Mouse (Mus musculus) activated CD4-positive, CD25-positive, alpha-beta regulatory T cell (primary cell): ENCODE data around the gene Gm2696. TPM values are rescaled to one million over a fixed set of nuclear protein-coding genes. Genes with fewer than 3 reads are reported as not detected.

ENCODE experiments used
- polyA plus RNA-seq, 2 experiments: library from polyadenylated mRNA; unstranded; fragments of 100-300 nt; shearing (Covaris generic); gene quantifications; one replicate each; pipeline ENCODE4 v1.2.1; 2017

Gene Gm2696
- not detected for polyA plus RNA-seq

DNA sequence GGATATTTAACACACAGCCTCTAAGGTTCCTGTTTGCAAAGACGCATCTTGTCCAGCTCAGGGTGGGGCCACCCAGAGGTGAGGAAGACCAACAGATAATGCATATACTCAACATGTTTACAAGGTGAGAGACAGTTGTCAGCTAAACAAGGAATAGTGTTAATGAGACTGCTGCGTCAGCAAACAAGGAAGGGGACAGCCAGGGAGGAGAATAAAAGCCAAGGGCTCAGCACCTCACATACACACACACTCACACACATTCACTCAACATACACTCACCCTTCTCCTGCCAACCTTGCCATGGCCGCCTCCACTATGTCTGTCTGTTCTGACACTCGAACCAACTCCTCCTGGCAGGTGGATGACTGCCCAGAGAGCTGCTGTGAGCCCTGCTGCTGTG, at the start of gene Gm2696:
Gene Gm2696 (plus strand): TSS at position 301 of the 400 bp plus-strand sequence.

DNA sequence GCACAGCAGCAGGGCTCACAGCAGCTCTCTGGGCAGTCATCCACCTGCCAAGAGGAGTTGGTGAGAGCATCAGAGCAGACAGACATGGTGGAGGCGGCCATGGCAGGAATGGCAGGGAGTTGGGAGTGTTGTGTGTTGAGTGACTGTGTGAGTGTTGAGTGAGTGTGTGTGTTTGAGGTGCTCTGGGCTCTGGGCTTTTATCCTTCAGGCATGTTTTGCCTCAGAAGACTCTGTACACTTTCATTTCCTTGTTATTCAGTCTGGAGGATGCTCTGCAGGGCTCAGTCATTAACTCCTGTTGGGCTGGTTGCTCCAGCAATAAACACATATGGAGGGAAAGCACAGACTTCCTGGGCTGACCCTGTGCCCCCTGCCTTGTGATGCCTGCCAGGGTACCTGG, 43.3 kb upstream of the Gm2696 start, which contains the start of gene Gm3238:
Gene Gm3238 (minus strand): TSS at position 101 of the 400 bp plus-strand sequence.

DNA sequence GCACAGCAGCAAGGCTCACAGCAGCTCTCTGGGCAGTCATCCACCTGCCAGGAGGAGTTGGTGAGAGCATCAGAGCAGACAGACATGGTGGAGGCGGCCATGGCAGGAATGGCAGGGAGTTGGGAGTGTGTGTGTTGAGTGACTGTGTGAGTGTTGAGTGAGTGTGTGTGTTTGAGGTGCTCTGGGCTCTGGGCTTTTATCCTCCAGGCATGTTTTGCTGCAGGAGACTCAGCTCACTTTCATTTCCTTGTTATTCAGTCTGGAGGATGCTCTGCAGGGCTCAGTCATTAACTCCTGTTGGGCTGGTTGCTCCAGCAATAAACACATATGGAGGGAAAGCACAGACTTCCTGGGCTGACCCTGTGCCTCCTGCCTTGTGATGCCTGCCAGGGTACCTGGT, 37.6 kb upstream of the Gm2696 start, which contains the start of gene Gm7138:
Gene Gm7138 (minus strand): TSS at position 101 of the 400 bp plus-strand sequence.

GRCm38 (mm10) chr10:77782442-77782841, 32.0 kb upstream of the Gm2696 start, which contains the start of gene Gm3250:
TSS of gene Gm3250 (minus strand) at chr10:77782542.

DNA sequence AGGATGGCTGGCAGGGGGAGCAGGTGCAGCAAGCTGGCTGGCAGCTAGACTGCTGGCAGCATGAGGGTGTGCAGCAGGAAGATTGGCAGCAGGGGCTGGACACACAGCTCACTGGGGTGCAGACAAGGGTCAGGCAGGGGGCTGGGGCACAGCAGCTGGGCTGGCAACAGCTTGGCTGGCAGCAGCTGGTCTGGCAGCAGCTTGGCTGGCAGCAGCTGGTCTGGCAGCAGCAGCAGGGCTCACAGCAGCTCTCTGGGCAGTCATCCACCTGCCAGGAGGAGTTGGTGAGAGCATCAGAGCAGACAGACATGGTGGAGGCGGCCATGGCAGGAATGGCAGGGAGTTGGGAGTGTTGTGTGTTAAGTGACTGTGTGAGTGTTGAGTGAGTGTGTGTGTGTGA, 26.6 kb upstream of the Gm2696 start, which contains the start of gene Gm7137:
Gene Gm7137 (minus strand): TSS at position 325 of the 400 bp plus-strand sequence.

DNA sequence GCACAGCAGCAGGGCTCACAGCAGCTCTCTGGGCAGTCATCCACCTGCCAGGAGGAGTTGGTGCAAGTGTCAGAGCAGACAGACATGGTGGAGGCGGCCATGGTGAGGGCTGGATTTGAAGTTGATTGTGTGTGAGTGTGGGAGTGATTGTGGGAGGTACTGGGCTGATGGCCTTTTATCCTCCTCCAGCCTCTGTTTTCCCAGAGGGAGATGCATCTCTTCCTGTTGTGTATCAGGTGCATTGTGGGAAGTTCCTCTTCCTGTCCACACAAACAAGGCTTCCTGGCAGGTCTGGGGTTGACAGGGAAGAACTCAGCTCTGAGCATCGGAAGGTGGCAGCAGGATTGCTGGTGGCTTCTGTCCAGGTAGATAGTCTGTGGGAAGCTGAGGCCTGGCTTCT, 19.5 kb upstream of the Gm2696 start, which contains the start of gene Gm9639:
Gene Gm9639 (minus strand): TSS at position 101 of the 400 bp plus-strand sequence.

DNA sequence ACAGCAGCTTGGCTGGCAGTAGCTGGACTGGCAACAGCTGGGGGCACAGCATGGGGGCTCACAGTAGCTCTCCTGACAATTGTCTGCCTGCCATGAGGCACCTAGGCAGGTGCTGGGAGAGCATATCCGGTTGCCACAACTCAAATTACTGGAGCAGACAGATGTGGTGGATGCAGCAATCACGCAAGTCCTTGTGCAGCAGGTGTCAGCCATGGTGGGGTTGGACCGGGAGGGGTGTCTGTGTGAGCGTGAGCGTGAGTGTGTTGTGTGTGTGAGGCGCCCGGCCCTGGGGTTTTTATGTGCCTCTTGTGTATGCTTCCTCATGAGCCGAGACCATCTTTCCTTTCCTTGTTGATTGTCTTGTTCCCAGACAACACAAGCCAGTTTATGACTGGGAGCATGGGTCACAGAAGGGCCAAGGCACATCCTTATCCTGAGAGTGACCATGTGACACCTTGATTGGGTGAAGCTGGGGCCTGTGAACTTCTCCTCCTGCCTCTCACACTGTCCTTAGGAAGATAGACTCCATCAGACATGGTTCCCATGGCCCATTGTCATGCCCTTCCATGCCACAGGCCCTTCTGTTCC, 15.5 kb upstream of the Gm2696 start, which contains the start of gene Gm19668:
Gene Gm19668 (minus strand): TSS at position 213 of the 588 bp plus-strand sequence.

GRCm38 (mm10) chr10:77811743-77812142, 2.7 kb upstream of the Gm2696 start, which contains the start of gene Gm9507:
TSS of gene Gm9507 (minus strand) at chr10:77811843.

DNA sequence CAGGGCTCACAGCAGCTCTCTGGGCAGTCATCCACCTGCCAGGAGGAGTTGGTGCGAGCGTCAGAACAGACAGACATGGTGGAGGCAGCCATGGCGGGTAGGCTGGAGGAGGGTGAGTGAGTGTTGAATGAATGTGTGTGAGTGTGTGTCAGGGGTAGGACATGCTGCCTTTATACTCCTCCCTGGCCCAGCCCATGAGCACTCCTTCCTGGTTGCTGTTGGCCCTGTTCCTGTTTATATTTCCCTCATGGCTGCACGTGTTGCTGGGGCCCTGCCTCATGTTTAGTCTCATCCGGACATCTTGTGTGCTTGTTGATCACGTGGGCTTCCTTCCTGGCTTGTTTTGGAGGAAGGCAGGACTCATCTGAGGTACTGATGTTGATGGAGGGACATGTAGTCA, 12.5 kb downstream of the Gm2696 start, which contains the start of gene Krtap10-4:
Gene Krtap10-4 (minus strand): TSS at position 145 of the 400 bp plus-strand sequence.

DNA sequence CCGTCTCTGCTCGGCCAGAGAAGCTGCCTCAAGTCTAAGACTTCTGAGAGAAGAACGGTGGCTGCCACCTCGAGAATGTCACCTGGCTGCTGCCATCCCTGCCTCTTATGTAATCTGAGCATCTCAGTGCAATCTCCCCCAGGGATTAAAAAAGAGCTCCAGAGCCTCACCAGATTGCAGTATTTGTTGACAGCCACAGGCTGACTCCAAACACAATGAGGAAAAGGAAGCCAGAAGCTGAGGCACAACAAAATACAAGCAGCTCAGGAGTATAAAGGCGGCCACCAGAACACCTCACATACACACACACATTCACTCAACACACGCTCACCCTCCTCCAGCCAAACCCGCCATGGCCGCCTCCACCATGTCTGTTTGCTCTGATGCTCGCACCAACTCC, 21.2 kb downstream of the Gm2696 start, which contains the start of gene Krtap10-10:
Gene Krtap10-10 (plus strand): TSS at position 301 of the 400 bp plus-strand sequence.

GRCm38 (mm10) chr10:77846503-77846902, 32.0 kb downstream of the Gm2696 start, which contains the start of gene Gm36176:
TSS of gene Gm36176 (plus strand) at chr10:77846803.

GRCm38 (mm10) chr10:77852559-77852958, 38.1 kb downstream of the Gm2696 start, which contains the start of gene Gm10318:
TSS of gene Gm10318 (plus strand) at chr10:77852859.

DNA sequence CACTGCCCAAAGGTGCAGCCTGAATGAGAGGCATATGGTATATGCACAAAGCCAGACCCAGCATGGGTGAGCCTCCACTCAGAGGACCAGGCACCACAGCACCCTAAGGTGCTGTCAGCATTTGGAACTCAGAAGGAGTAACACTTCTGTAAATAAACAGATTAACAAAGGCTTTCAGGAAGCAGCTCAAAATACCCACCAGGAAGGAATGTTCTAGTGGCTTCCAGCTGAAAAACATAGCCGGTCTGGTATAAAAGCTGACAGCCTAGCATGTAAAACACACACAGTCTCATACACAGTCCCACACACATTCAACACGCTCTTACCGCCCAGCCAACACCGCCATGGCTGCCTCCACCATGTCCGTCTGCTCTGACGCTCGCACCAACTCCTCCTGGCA, 47.2 kb downstream of the Gm2696 start, which contains the start of gene Gm3285:
Gene Gm3285 (plus strand): TSS at position 301 of the 400 bp plus-strand sequence.

Other genes starting within 250 kb of the Gm2696 start
- 10 to 100 TPM; 80.5 to 89.8 TPM for gene Pttg1ip, start 233.0 kb upstream of the Gm2696 start, polyA plus RNA-seq
- gene Sumo3, start 208.6 kb upstream of the Gm2696 start, polyA plus RNA-seq: 100 to 1,000 TPM; 101 to 149 TPM
- not detected for gene Gm49325, start 208.5 kb upstream of the Gm2696 start, polyA plus RNA-seq
- gene Ube2g2, start 192.4 kb upstream of the Gm2696 start, polyA plus RNA-seq: 10 to 100 TPM; 44.2 to 47.5 TPM
- gene Tspear, start 128.1 kb upstream of the Gm2696 start, polyA plus RNA-seq: under 1 TPM; 0.29 to 0.33 TPM
- not detected for gene Gm19402, start 123.9 kb upstream of the Gm2696 start, polyA plus RNA-seq
- not detected for gene Gm9508, start 117.4 kb upstream of the Gm2696 start, polyA plus RNA-seq
- not detected for gene Gm10272, start 108.1 kb upstream of the Gm2696 start, polyA plus RNA-seq
- gene Gm10024, start 103.2 kb upstream of the Gm2696 start, polyA plus RNA-seq: under 1 TPM in 1 of 2 experiments, not detected in 1; 0.65 TPM
- not detected for gene Gm10142, start 98.9 kb upstream of the Gm2696 start, polyA plus RNA-seq
- gene Krtap12-1, start 94.1 kb upstream of the Gm2696 start, polyA plus RNA-seq: not detected
- gene Gm10100, start 88.2 kb upstream of the Gm2696 start, polyA plus RNA-seq: not detected
- not detected for gene Gm18596, start 72.0 kb upstream of the Gm2696 start, polyA plus RNA-seq
- gene Gm9736, start 63.3 kb upstream of the Gm2696 start, polyA plus RNA-seq: not detected
- not detected for gene Gm3233, start 55.0 kb upstream of the Gm2696 start, polyA plus RNA-seq
- not detected for gene Gm3238, start 43.4 kb upstream of the Gm2696 start, polyA plus RNA-seq
- not detected for gene Gm7138, start 37.7 kb upstream of the Gm2696 start, polyA plus RNA-seq
- gene Gm3250, start 32.1 kb upstream of the Gm2696 start, polyA plus RNA-seq: not detected
- gene Gm7137, start 26.5 kb upstream of the Gm2696 start, polyA plus RNA-seq: not detected
- not detected for gene Gm9639, start 19.6 kb upstream of the Gm2696 start, polyA plus RNA-seq
- not detected for gene Gm19668, start 15.5 kb upstream of the Gm2696 start, polyA plus RNA-seq
- not detected for gene Gm9507, start 2.8 kb upstream of the Gm2696 start, polyA plus RNA-seq
- under 1 TPM in 1 of 2 experiments, not detected in 1; 0.21 TPM for gene Krtap10-4, start 12.4 kb downstream of the Gm2696 start, polyA plus RNA-seq
- gene Krtap10-10, start 21.3 kb downstream of the Gm2696 start, polyA plus RNA-seq: not detected
- not detected for gene Gm36176, start 32.1 kb downstream of the Gm2696 start, polyA plus RNA-seq
- not detected for gene Gm10318, start 38.2 kb downstream of the Gm2696 start, polyA plus RNA-seq
- gene Gm3285, start 47.3 kb downstream of the Gm2696 start, polyA plus RNA-seq: not detected
- gene Lrrc3, start 87.9 kb downstream of the Gm2696 start, polyA plus RNA-seq: under 1 TPM in 1 of 2 experiments, not detected in 1; 0.22 TPM
- gene Trpm2, start 155.9 kb downstream of the Gm2696 start, polyA plus RNA-seq: 1 to 10 TPM; 1.2 to 1.7 TPM
- gene 1810043G02Rik, start 163.8 kb downstream of the Gm2696 start, polyA plus RNA-seq: 10 to 100 TPM in 1 of 2 experiments, 1 to 10 TPM in 1; 5.0 to 11.3 TPM
- 10 to 100 TPM; 53.8 to 58.8 TPM for gene Pfkl, start 195.4 kb downstream of the Gm2696 start, polyA plus RNA-seq
- gene Dnmt3l, start 227.3 kb downstream of the Gm2696 start, polyA plus RNA-seq: under 1 TPM in 1 of 2 experiments, not detected in 1; 0.20 TPM
- gene Aire, start 228.9 kb downstream of the Gm2696 start, polyA plus RNA-seq: 1 to 10 TPM in 1 of 2 experiments, under 1 TPM in 1; 0.21 to 1.5 TPM